Mouse (Mus musculus): Measurements from ENCODE around the gene Hmmr. TPM values are rescaled to one million over a fixed set of nuclear protein-coding genes. Genes with fewer than 3 reads are reported as not detected.
A peak's percentile ranks its signal among the peaks of the same experiment; 100 is the strongest.
"Not testable (repeated sequence)": the region's sequence is repeated elsewhere in the genome, so short reads cannot be mapped to it uniquely, and the experiment has no call there.

The Hmmr gene
- under 1 TPM in 1 of 2 experiments, not detected in 1; 0.15 TPM for total RNA-seq (2021)
- long read RNA-seq, result 0 reads

- peak; percentile 92 to 98 for DNase-seq (ENCODE audit: low spot score in 2 of 2)
These were observed at the start of gene Hmmr, which contains the start of gene Nudcd2 for GRCm38 (mm10) chr11:40733339-40734174. TSS of gene Hmmr (minus strand) at chr11:40733422. TSS of gene Nudcd2 (plus strand) at chr11:40733667.

DNA sequence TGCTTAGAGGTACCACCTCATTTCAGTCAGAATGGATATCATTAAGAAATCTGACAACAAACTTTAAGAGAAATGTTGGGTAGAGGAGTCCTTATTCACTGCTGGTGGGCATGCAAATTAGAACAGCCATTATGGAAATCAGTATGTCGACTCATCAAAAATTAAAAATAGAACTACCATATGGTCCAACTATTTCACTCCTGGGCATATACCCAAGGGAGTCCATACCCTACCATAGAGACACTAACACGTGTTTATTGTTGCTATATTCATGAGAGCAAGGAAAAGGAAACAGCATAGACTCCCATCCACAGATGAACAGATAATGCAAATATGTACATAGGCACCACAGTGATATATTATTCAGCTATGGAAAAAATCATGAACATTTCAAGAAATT lies 48.6 kb upstream of the Hmmr start:
- DNase-seq (ENCODE audit: low spot score in 2 of 2), result no peak

GRCm38 (mm10) chr11:40775315-40776269 lies 42.4 kb upstream of the Hmmr start:
- no peak for DNase-seq (ENCODE audit: low spot score in 2 of 2)

DNA sequence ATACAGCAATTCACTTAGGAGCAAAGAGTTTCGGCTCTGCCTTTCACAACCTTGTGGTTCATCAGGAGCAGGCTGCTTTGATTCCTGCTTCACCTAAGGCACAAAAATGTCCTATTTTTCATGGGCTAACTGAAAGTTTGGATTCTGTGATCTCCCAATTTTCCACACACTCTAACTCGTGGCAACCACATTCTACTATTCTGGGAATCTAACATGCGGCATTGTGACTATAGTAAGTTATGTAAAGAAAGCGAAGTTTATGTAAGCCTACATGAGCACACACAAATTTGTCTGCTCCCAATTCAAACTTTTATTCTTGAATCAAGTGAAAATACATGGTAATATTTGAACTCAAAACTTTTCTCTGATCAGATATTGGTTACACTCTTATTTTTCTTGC lies 31.5 kb upstream of the Hmmr start:
- DNase-seq (ENCODE audit: low spot score in 2 of 2), result no peak

DNA sequence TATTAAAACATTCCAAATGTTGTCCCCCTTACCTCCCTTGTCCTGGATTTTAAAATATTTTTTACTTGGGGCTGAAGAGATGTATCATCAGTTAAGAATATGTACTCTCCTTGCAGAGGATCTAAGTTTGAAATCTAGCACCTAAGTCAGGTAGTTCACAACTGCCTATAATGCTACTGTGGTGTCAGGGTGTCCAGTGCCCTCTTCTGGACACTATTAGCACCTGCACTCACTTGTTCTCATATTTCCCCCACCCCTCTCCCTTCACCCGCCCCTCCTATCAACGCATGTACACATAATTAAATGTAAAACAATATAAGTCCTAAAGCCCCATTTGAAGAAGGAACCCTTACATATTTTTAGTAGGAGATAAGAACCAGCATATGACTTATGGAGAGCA lies 30.2 kb upstream of the Hmmr start:
- DNase-seq (ENCODE audit: low spot score in 2 of 2), result no peak

- no peak for DNase-seq (ENCODE audit: low spot score in 2 of 2)
These were observed 26.7 kb upstream of the Hmmr start for GRCm38 (mm10) chr11:40759896-40760295.

DNA sequence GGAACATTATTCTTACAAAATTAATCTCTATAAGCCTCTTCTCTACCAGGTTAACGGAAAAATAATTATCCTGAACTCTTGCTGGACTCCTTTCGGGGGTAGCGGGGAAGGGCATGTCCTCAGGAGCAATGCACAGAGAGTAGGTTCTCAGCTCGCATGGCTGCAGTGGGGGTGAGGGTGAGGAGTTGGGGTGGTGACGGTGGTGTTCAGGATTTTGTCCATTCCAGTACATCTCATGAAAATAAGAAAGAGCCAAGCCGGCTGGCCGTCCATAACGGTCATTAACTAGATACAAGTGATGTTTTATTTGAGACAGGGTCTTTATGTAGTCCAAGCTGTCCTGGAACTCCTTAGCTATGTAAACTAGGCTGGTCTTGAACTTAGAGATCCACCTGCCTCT lies 22.7 kb upstream of the Hmmr start:
- DNase-seq (ENCODE audit: low spot score in 2 of 2), result no peak

- peak; percentile 91 to 96 for DNase-seq (ENCODE audit: low spot score in 2 of 2)
These were observed 21.9 kb upstream of the Hmmr start, which contains the start of gene Ccng1 for GRCm38 (mm10) chr11:40755109-40755627. TSS of gene Ccng1 (minus strand) at chr11:40755311.

DNA sequence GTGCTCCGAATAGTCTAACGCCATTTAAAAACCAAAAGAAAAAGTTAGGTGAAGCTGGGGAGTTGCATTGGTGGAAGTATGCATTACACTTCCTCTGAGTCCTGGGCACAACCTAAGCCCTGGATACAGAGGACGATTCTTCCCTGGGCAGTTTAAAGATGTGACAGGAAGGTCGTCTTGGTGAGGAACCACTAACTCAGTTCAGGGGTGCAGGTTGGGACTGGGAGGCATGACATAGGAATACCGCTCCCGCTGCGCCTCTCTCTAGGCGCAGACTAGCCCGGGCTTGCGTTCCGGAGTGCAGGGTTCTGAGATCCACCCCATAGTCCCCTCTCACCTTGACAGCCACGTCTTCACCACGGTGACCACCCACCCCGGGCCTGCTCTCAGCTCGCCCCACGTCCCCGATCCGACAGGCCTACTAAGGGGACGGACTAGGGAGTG lies 21.5 kb upstream of the Hmmr start:
- no peak for DNase-seq (ENCODE audit: low spot score in 2 of 2)

DNA sequence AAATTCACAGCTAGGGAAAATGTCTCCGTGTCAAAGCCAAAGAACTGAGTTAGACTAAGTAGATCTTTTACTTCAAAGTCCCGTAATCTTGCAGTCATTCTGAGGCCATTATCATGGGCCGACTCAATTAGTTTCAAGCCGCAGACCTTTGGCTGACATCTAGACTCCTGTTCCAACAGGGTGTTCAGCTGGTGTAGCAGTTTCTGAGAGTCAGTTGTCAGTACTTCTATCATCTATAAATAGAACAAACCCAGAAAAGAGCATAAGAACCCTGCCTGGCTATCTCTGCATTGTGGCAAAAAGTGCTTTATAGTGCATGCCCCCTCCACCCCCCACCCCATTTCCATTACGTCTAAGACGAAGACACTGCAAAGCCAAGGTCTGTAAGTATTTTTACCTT lies 20.6 kb upstream of the Hmmr start:
- no peak for DNase-seq (ENCODE audit: low spot score in 2 of 2)

DNA sequence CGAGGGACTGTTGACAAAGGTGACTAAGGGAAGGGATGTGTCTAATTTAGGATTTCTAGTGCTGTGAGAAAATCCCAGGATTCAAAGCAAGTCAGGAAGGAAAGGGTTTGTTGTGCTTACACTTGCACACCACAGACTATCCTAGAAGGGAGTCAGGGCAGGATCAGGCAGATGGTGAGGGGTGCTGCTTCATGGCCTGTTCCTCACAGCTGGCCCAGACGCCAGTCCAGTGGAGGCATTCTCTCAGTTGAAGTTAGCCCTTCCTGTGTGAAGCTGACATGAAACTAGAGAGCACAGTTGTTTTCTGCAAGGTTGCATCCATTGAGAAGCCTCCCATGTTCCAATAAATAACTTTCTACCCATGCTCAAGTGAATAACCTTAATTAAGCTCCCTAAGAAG lies 14.5 kb upstream of the Hmmr start:
- no peak for DNase-seq (ENCODE audit: low spot score in 2 of 2)

- no peak for DNase-seq (ENCODE audit: low spot score in 2 of 2)
These were observed 13.1 kb upstream of the Hmmr start for GRCm38 (mm10) chr11:40746361-40746760.

DNA sequence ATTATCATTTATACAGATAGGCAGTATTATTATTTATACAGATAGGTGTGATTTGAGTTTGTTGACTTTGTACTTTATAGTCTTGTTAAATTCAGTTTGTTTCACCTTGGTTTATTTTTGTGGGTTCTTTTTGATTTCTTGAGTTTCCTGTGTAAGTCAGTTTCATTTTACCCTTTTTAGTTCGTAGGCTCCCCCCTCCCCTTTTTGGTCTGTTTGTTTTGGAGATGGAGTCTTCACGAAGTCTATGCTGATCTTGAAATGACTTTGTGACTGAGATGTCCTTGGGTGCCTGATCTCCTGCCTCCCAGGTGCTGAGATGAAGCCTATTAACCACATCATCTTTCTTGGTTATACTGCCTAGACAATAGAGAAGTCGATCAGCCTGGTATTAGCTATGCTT lies 11.1 kb upstream of the Hmmr start:
- no peak for DNase-seq (ENCODE audit: low spot score in 2 of 2)

GRCm38 (mm10) chr11:40741605-40742262 lies 8.5 kb upstream of the Hmmr start:
- no peak for DNase-seq (ENCODE audit: low spot score in 2 of 2)

DNA sequence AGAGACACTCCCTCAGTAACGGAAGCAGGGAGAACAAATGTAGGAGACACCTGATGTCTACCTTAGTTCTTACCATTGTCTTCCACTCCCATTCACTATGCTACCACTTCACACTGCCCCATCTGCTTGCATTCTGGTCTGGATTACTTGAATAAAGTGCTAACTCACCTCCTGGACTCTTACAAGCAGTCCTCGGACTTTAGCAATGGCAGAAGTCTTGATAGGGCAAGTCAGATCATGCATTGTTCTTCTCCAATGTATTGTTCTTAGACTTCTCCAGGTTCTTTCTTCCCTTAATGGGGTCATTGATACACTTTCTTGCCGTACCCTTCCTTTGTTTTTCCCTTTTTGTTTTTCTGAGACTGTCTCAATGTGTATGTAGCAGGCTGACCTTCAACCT lies 4.1 kb upstream of the Hmmr start:
- no peak for DNase-seq (ENCODE audit: low spot score in 2 of 2)

- no peak for DNase-seq (ENCODE audit: low spot score in 2 of 2)
These were observed 1.1 kb upstream of the Hmmr start for GRCm38 (mm10) chr11:40734251-40734752.

DNA sequence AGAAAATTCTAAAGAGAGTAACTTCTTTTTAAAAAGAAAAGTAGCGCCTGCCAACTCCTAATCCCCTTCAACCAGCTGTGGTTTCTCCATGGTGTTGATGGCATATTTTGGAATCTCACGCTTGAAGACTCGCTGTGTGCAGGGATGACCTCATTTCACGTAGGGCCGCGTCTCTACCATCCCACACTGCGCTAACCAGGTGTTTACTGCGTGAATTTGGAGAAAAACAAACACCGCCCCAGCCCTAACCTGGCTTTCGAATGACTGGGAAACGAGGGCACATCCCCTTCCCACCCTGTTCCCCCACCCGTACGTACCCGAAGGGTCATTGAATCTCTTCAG lies 254 bp downstream of the Hmmr start:
- DNase-seq (ENCODE audit: low spot score in 2 of 2), result no peak

DNA sequence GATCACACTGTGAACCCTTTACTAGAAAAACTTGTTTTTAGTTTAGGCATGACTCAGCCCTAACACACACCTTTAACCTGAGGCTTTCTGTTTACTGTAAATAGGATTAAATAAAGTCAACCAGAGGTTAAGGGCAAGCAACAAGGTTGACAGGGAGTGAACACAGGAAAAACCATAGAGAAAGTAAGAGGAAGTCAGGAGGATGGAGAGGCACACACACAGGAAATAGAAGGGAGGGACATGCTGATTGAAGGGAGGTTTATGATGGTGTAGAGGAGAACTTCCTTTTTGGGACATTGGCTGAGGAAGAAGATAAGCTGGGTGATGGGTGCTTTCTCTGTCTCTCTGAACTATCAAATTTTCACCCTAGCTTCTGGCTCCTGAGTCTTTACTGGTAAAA lies 14.9 kb downstream of the Hmmr start:
- no peak for DNase-seq (ENCODE audit: low spot score in 2 of 2)

DNA sequence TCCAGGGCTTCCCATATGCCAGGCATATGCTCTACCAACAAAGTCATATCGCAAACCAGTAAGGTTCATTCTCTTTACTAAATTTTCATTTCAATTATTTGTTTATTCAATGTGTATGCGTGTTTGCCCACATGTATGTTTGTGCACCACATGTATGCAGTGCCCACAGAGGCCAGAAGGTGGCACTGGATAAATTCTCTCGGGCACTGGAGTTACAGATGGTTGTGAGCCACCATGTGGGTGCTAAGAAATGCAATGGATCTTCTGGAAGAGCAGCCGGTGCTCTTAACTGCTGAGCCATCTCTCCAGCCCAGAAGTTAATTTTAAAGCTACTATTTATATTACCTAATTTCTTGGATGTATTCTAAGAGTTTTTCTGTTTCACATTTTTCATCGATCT lies 17.7 kb downstream of the Hmmr start:
- peak in 1 of 2 experiments; percentile 28 for DNase-seq (ENCODE audit: low spot score in 2 of 2)

DNA sequence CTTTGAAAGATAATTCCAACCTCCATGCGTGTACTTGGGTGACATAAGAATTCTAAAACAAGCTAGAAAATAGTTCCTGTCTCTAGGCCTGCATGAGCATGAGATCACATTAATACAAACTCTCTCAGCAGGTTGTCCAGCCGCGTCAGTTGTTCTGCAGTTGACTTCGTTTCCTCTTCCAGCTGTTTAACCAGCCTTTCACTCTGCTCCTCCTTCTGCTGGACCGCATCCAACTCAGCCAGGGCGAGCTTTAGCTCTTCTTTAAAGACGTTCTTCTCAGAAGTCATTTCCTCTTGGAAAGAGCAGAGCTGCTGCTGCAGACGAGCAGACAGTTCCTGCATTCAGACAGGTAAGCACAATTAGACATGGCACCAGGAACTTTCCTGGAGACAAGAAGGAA lies 19.4 kb downstream of the Hmmr start:
- no peak for DNase-seq (ENCODE audit: low spot score in 2 of 2)

GRCm38 (mm10) chr11:40709899-40710298 lies 23.3 kb downstream of the Hmmr start:
- not testable (repeated sequence) for DNase-seq (ENCODE audit: low spot score in 2 of 2)
